Mouse (Mus musculus): ENCODE data around the gene Wipf2.

- TF ChIP-seq USF1 (IDR thresholded peaks at IDR 0.05; ENCODE audit: low read depth, low read length) (no peak), MYC (IDR thresholded peaks at IDR 0.05; ENCODE audit: low read depth, low read length) (no peak), CTCF (conservative IDR thresholded peaks at IDR 0.05 in 1 of 2, IDR thresholded peaks at IDR 0.05 in 1 of 2; ENCODE audit: low read depth in 2 of 2, low read length in 2 of 2) (no peak), KAT2A (IDR thresholded peaks at IDR 0.05; ENCODE audit: insufficient replicate concordance, low read length) (no peak), NELFE (IDR thresholded peaks at IDR 0.05; ENCODE audit: low read depth, low read length) (no peak), POLR2A (IDR thresholded peaks at IDR 0.05; ENCODE audit: low read depth, low read length) (no peak), MAX (IDR thresholded peaks at IDR 0.05; ENCODE audit: low read length) (no peak), MAZ (IDR thresholded peaks at IDR 0.05; ENCODE audit: low read depth, low read length) (no peak)
Observed at GRCm38 (mm10) chr11:98839402-98839801, 24.0 kb upstream of the Wipf2 start.
